Mouse (Mus musculus): Measurements from ENCODE around the gene Aldh1b1.

DNA sequence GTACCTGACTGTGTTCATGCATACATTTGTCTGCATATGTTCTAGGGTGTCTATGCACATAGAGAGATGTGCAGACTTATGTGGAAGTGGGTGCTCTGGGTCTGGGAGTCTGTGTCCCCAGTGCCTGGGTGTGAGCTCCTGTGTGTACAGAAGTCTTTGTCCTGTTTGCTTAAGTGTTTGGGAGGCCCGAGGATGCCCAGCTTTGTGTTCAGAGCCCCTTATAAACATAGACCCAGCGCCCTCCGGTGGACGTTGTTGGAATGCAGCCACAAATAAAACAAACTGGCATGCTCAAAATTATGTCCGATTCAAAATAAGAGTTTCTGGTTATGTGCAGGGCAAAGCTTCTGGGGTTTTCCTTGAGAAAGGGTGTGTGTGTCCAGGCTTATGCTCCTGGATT is 27.2 kb upstream of the Aldh1b1 start:
- TF ChIP-seq CTCF (IDR thresholded peaks at IDR 0.05; ENCODE audit: extremely low read depth, insufficient read length, insufficient replicate concordance, low read depth, low read length), result peak; percentile 57; the same call in 1 of the 2 replicates
- no peak for TF ChIP-seq POLR2A (IDR thresholded peaks at IDR 0.05; ENCODE audit: low read depth, low read length)

All from small intestine, adult 2 months (tissue).